Mouse (Mus musculus) lung, embryonic 16.5 days (tissue): Measurements from ENCODE around the gene Macrod1. TPM values are rescaled to one million over a fixed set of nuclear protein-coding genes. Genes with fewer than 3 reads are reported as not detected.

Experiments used
- ATAC-seq: fragments of 200-750 bp; cut with Nextera tagmentation; 2 replicates; pipeline ENCODE4 v1.8.0; 2017; ENCODE audit warnings: low read depth, mild to moderate bottlenecking, moderate library complexity
- H3K27ac ChIP-seq: fragments of 300-500 bp; sonication (generic); 2 replicates; pipeline ENCODE4 v1.5.1; 2014; ENCODE audit warnings: mild to moderate bottlenecking, control low read depth, low read length
- H3K27me3 ChIP-seq: fragments of 300-500 bp; sonication (generic); 2 replicates; pipeline ENCODE4 v1.6.1; 2014; ENCODE audit warnings: low read depth, low read length, mixed read lengths; ENCODE audit not compliant: control insufficient read depth, insufficient read depth
- H3K36me3 ChIP-seq: fragments of 300-500 bp; sonication (generic); 2 replicates; pipeline ENCODE4 v1.6.1; 2014; ENCODE audit warnings: low read length; ENCODE audit not compliant: control insufficient read depth, insufficient read depth
- H3K4me1 ChIP-seq: fragments of 300-500 bp; sonication (generic); replicated peaks from 2 replicates; pipeline ENCODE4 v1.6.1; 2014; ENCODE audit warnings: low read length, mixed read lengths; ENCODE audit not compliant: control insufficient read depth, insufficient read depth
- H3K4me2 ChIP-seq: fragments of 300-500 bp; sonication (generic); 2 replicates; pipeline ENCODE4 v1.6.1; 2014; ENCODE audit warnings: low read depth, low read length, control low read depth
- H3K4me3 ChIP-seq: fragments of 300-500 bp; sonication (generic); 2 replicates; pipeline ENCODE4 v1.5.1; 2014; ENCODE audit warnings: mild to moderate bottlenecking, low read length, control low read depth
- H3K9ac ChIP-seq: fragments of 300-500 bp; sonication (generic); 2 replicates; pipeline ENCODE4 v1.6.1; 2014; ENCODE audit warnings: low read length, control low read depth
- H3K9me3 ChIP-seq: fragments of 300-500 bp; sonication (generic); 2 replicates; pipeline ENCODE4 v1.6.1; 2016; ENCODE audit warnings: low read length; ENCODE audit not compliant: control insufficient read depth
- WGBS: fragments of 180-500 bp; shearing (Covaris S2); extraction: QIAGEN DNeasy Blood & Tissue Kit; methylation state at CpG from one replicate; pipeline ENCODE4 v1.1.7; 2014; 5-methylcytosine and 5-hydroxymethylcytosine counted together
- polyA plus RNA-seq: library from polyadenylated mRNA; unstranded; fragments of >200 nt; fragmentation: Nextera tagmentation; extraction: Ambion mirVana; gene quantifications from 2 replicates; pipeline ENCODE4 v1.2.1, GENCODE M21; 2015

Gene Macrod1
- 15.3 and 17.6 TPM in 2 replicates for polyA plus RNA-seq

DNA sequence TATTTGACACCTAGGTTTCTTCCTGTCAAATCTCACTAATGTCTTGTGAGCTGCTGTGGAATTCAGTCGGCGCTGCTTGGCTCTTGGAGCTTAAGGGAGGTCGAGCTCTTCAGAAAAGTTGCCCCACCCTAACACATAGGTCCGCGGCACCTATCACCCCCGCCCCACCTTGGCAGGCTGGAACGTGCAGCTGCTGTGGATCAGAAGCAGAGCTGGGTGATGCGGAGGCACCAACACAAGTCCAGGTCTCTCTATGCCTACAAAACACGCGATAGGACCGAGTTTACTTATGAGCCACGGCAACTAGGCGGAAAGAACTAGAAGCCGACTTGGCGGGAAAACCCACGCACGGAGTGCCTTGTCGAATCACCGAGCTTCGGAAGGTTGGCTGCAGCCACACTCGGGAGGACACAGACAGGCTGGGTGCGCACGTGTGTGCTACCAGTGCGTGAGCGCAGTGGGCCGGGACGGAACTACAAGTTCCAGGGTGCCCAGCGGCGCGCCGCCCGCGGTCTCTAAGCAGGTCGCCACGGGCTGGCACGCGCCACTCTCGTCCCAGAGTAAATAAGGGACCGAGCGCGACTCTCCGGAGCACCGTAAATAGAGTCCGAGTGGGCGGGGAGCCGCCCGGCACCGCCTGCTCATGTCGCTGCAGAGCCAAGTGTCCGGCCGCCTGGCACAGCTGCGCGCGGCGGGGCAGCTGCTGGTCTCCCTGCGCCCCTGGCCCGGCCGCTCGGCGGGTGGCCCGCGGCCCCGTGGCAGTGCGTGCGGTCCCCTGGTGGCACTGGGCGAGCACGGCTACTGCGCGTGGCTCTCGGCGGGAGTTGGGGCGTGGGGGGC lies at the start of gene Macrod1:
Macrod1 (plus strand) TSS at position 563 of the 840 bp plus-strand sequence.
- Histone ChIP-seq H3K4me3 (peak within 1 kb of the TSS; percentile 71), H3K27ac (peak within 1 kb of the TSS; percentile 76), H3K4me2 (peak within 1 kb of the TSS; percentile 97), H3K9ac (peak within 1 kb of the TSS; percentile 77), H3K36me3 (no peaks in the 10 kb centered on the region), H3K4me1 (peaks cover 17% of the 10 kb centered on the region), H3K27me3 (no peaks in the 10 kb centered on the region), H3K9me3 (no peaks in the 10 kb centered on the region)
- peak; percentile 77 for ATAC-seq
- WGBS, result under 1% methylated on average over 65 of the region's 72 CpGs

DNA sequence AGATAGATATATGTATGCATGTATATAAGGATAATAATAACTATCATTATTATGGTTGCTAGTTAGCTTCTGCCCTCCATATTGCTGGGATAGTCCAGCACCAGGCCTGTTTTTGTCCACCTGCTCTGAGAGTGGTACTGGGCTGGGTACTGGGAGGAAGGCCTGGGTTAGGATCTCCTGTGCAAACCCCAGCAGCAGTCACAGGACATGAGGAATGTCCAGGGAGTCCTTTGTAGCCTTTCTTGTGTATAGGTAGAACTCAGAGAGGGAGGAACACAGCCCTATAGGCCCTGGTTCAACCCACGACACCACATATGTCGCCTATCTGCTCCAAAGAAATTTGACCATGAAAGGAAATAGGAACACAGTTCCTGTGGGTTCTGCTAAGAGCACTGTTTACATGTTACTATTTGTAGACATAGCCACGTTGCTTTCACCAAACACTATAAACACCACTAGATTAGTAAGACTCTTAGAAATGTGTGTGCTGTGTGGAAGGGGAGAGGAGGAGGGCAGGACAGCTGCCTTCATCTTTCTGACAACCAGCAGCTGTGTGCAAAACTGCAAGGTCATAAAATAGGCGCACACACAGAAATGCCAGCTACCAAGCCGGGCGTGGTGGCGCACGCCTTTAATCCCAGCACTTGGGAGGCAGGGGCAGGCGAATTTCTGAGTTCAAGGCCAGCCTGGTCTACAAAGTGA lies 49.6 kb upstream of the Macrod1 start:
- no peak overlapping the region for H3K4me3 ChIP-seq
- no peaks in the 10 kb centered on the region for H3K27me3 ChIP-seq
- no peaks in the 10 kb centered on the region for H3K4me1 ChIP-seq
- H3K36me3 ChIP-seq, result no peaks in the 10 kb centered on the region
- H3K27ac ChIP-seq, result peak overlapping the region; percentile 13
- 69% methylated on average over 8 of the region's 9 CpGs for WGBS
- H3K9me3 ChIP-seq, result no peaks in the 10 kb centered on the region
- peak; percentile 77 for ATAC-seq
- H3K4me2 ChIP-seq, result no peak overlapping the region
- no peak overlapping the region for H3K9ac ChIP-seq

DNA sequence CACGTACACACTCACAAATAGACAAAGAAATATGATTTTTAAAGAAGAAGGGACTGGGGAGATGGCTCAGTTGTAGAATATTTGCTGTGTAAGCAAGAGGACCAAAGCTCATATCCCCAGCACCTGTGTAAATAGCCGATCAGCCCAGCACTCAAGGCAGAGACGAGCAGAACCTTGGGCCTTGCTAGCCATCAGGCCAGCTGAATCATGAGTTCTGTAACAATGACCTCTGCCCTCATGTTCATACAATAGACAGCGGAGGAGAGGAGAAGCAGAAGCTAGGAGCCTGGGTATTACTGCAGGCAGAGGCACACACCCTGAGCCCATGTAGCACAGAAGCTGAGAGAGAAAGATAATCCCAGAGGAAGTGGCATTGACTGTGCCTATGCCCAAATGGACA lies 44.2 kb upstream of the Macrod1 start:
- no peaks in the 10 kb centered on the region for H3K36me3 ChIP-seq
- no peak overlapping the region for H3K4me3 ChIP-seq
- H3K4me1 ChIP-seq, result no peaks in the 10 kb centered on the region
- H3K27ac ChIP-seq, result no peak overlapping the region
- no peak overlapping the region for H3K9ac ChIP-seq
- no peaks in the 10 kb centered on the region for H3K9me3 ChIP-seq
- 61% methylated on average over 4 of the region's 4 CpGs for WGBS
- H3K4me2 ChIP-seq, result no peak overlapping the region
- H3K27me3 ChIP-seq, result no peaks in the 10 kb centered on the region
- no peak for ATAC-seq

DNA sequence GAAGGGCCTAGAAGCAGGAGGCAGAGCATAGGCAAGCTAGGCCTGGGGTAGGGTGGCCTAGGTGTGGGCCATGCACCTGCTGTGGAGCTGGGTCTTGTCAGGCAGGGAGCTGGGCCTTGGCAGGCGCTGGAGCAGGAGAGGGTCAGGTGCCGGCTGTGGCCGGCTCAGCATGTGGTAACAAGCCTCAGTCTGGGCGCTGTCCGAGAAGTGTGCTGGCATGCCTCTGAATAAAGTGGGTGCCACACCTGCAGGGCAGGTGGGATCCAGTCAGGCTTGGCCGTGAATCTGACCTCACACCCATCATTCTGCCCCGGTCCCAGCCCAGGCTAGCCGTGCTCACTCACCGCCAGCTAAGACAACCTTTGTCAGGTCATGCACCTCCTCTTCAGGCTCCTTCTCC lies 42.6 kb upstream of the Macrod1 start:
- Histone ChIP-seq H3K4me1 (no peaks in the 10 kb centered on the region), H3K4me2 (no peak overlapping the region), H3K27me3 (no peaks in the 10 kb centered on the region), H3K36me3 (no peaks in the 10 kb centered on the region), H3K27ac (no peak overlapping the region), H3K4me3 (no peak overlapping the region), H3K9me3 (no peaks in the 10 kb centered on the region), H3K9ac (no peak overlapping the region)
- no peak for ATAC-seq
- 82% methylated on average over 9 of the region's 9 CpGs for WGBS

DNA sequence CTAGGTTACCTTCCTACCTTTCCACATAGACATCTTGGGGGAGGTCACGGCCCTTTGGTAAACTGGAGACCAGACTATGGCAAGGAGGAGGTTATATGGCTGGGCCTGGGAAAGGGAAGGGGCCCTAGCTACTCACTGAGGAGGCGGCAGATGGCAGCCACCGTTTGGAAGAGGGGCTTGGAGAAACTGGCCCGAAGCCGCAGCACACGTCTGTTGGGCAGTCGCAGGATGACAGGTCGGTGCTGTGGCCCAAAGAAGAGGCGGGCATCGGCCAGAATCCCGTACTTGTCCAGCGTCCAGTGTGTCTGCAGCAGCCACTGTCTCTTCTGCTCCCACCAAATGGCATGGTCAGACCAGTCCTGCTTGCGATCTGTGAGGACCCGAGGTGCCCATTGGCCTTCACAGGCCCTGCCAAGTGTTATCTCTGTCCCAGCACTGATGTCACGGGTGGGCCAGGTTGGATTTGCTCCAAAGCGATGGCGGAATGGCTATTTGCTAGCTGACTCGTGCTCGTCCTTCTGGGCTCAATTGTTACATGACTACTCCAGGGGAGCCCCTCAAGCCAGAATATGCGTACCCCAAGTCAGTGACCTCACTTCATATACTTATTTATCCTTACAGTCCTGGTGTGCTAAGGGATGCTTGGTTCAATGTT lies 42.0 kb upstream of the Macrod1 start:
- WGBS, result 83% methylated on average over 20 of the region's 20 CpGs

DNA sequence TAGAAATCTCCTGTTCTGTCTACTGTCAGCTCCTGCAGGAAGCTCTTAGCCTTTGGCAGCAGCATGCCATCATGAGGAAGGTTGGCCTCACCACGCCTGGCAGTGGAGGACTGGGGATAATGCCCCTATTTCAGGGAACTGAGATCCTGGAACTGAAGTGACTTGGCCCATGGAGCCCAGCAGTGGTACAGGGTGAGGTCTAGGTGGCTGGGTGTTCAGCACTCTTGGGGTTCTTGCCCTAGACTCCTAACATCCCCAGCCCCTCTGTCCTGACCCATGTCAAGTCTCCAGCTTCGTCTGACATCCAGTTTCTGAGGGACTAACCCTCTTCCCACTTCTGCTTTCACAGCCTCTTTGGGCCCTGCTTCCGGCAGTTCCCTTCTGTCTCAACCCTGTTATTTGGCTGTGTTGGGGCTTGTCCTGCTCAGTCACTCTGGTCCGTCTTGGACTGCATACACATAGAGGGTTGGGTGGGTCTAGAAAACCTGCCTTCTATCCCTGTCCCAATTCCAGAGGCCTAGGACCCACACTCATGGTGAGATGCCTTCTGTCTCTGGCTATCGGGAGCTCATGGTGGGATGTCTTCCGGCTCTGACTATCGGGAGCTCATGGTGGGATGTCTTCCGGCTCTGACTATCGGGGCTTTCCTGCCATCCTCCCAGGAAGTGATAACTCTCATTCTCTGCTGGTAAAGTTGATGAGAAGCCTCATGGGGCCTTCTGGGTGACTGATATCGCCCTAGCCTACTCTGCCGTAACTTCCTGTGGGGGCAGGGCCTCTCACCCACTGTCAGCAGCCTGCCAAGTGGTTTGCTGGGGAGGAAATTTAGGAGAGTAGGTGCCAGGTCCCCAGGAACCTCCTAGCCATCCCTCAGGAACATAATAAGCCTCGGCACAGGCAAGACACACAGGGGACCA lies 38.8 kb upstream of the Macrod1 start:
- no peaks in the 10 kb centered on the region for H3K27me3 ChIP-seq
- no peaks in the 10 kb centered on the region for H3K4me1 ChIP-seq
- no peak for ATAC-seq
- H3K4me3 ChIP-seq, result no peak overlapping the region
- peaks cover 15% of the 10 kb centered on the region for H3K36me3 ChIP-seq
- WGBS, result 73% methylated on average over 12 of the region's 12 CpGs
- H3K9me3 ChIP-seq, result no peaks in the 10 kb centered on the region
- peak overlapping the region; percentile 38; the same call in 1 of the 2 replicates for H3K27ac ChIP-seq
- H3K4me2 ChIP-seq, result no peak overlapping the region
- no peak overlapping the region for H3K9ac ChIP-seq

More for the DNA sequence above, 42.0 kb upstream of the Macrod1 start:
- H3K9ac ChIP-seq, result no peak overlapping the region
- H3K4me3 ChIP-seq, result no peak overlapping the region
- H3K27ac ChIP-seq, result no peak overlapping the region
- H3K4me1 ChIP-seq, result no peaks in the 10 kb centered on the region
- H3K36me3 ChIP-seq, result no peaks in the 10 kb centered on the region
- no peaks in the 10 kb centered on the region for H3K9me3 ChIP-seq
- ATAC-seq, result no peak
- no peak overlapping the region for H3K4me2 ChIP-seq
- H3K27me3 ChIP-seq, result no peaks in the 10 kb centered on the region

DNA sequence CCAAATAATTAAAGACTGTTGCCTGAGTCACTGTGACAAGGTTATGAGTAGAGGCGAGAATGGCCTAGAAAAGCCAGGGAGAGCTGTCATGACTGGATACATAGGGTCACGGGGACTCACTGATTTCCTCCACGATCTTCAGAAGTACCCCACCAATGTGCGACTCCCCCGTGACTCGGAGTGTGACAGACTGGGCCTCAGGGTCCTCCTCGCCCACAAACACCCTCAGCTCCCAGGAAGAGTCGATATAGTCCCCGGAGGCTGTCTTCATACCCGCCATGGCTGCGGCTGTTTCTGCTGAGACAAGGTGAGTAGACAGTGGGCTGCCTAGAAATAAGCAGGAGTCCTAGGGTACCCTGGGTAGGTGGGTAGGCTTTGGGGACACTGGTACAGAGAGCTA lies 38.1 kb upstream of the Macrod1 start:
- WGBS, result 80% methylated on average over 11 of the region's 11 CpGs
- H3K9me3 ChIP-seq, result no peaks in the 10 kb centered on the region
- no peak overlapping the region for H3K27ac ChIP-seq
- ATAC-seq, result no peak
- H3K36me3 ChIP-seq, result peaks cover 22% of the 10 kb centered on the region
- H3K4me2 ChIP-seq, result no peak overlapping the region
- peak overlapping the region; percentile 10; the same call in 1 of the 2 replicates for H3K4me3 ChIP-seq
- no peaks in the 10 kb centered on the region for H3K4me1 ChIP-seq
- no peak overlapping the region for H3K9ac ChIP-seq
- no peaks in the 10 kb centered on the region for H3K27me3 ChIP-seq

DNA sequence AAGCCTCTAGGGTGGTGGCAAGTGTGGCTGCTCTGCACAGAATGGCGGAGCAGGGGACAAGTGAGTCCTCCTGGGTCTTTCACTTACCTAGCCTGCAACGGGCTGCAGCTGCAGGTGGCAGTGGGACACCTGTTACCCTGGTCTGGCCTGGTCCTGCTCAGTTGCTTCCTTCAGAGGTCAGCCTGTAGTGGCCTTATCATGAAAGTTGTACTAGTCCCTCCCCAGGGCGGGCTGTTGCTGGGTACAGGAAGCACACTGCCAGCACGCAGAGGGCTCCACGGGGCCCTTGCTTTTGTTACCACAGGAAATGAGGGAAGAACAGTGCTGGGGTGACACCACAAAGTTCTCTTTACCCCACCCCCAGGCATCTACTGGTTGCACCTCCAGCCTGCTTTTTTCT lies 37.4 kb upstream of the Macrod1 start, which contains the start of gene Fermt3:
Fermt3 (minus strand) TSS at position 279 of the 400 bp plus-strand sequence.
- H3K27ac ChIP-seq, result no peak within 1 kb of the TSS
- no peak within 1 kb of the TSS for H3K4me2 ChIP-seq

More for the DNA sequence above, 37.4 kb upstream of the Macrod1 start, which contains the start of gene Fermt3:
- H3K9me3 ChIP-seq, result no peaks in the 10 kb centered on the region
- no peaks in the 10 kb centered on the region for H3K27me3 ChIP-seq
- peaks cover 26% of the 10 kb centered on the region for H3K36me3 ChIP-seq
- peak within 1 kb of the TSS; percentile 10; the same call in 1 of the 2 replicates for H3K4me3 ChIP-seq
- 61% methylated on average over 5 of the region's 5 CpGs for WGBS
- H3K9ac ChIP-seq, result no peak within 1 kb of the TSS
- peak; percentile 44; the same call in 1 of the 2 replicates for ATAC-seq
- no peaks in the 10 kb centered on the region for H3K4me1 ChIP-seq
